Mouse (Mus musculus) cerebellum, adult 9-10 months (tissue): ENCODE measurements around the gene Tshz2.
"Not testable (repeated sequence)": the region's sequence is repeated elsewhere in the genome, so short reads cannot be mapped to it uniquely, and the experiment has no call there.

Experiments used
- DNase-seq: peaks from one replicate; pipeline ENCODE4 v3.0.0; 2022

Tshz2 gene

GRCm38 (mm10) chr2:169761726-169762125, 128.9 kb downstream of the Tshz2 start:
- no peak for DNase-seq

- no peak for DNase-seq
Measured at GRCm38 (mm10) chr2:169762301-169762700, 129.5 kb downstream of the Tshz2 start.

DNA sequence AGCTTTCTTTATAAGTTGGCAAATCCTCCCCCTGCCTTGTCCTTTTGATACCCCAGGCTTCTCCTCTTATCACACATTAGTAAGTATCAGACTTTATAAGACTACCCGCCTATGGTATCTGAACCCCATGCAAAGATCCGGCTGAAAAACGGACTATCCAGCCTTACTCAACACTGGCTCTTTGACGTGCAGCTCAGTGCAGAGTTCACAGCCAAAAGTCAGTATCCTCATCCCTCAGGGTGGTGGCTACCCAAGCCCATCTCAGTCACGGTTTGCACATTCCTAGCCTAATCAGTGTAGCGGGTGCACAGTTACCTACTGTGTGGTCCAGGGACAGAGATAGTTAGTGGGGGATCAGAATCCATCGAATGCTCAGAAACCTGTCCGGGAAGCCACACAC, 130.9 kb downstream of the Tshz2 start:
- no peak for DNase-seq

DNA sequence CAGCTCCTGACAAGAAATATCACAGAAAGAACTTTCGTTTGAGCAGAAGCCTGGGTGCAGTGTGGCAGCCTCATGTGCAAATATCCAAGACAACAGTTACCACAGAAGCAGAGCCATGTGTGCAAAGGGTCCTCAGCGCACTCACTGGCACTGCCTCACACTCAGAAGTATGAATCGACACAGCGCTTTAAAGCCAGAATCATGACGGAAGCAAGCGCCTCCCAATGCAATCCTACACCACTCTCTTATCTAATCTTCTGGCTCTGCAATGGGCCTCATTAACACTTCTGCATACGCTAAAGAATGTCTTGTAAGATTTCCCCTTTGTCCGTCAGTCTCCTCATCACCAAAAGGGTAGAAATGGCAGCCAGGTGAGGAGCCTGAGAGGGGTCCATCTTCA, 133.4 kb downstream of the Tshz2 start:
- DNase-seq, result no peak

DNA sequence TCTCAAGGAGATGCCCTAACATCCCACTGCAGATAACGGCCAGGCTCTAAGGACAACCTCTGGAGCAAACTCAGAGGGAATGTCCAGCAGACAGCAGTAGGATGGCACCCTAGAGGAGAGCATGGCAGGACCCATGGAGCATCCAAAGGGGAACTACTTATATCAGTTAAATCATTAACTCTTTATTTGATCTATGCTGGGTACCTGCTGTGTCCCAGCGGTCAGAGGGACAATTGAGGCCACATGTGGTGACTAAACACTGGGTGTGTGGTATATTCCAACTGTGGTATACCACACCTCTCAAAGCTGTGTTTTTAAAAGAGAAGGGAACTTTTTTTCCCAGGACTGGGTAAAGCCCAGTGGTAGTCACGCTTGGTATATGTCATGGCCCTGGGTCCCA, 134.5 kb downstream of the Tshz2 start:
- DNase-seq, result no peak

GRCm38 (mm10) chr2:169775078-169775477, 142.3 kb downstream of the Tshz2 start:
- DNase-seq, result no peak

DNA sequence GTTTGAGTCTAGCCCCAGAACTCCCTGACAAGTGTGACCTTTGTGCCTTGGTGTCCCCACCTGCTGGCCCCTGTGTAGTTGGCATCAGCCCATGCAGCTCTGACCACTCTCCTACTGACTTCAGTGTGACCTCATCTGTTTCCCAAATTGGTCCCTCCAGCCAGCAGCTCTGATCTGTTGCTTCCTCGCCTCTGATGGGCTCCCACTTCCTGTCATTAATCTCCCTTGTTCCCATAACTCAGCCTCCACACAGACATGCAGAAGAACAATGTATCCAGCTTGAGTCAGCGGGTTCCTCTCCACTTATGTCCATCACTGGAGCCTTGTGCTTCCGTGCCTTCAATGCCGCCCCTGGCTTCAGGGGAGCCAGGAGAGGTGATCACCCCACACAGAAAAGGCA, 144.4 kb downstream of the Tshz2 start:
- no peak for DNase-seq

DNA sequence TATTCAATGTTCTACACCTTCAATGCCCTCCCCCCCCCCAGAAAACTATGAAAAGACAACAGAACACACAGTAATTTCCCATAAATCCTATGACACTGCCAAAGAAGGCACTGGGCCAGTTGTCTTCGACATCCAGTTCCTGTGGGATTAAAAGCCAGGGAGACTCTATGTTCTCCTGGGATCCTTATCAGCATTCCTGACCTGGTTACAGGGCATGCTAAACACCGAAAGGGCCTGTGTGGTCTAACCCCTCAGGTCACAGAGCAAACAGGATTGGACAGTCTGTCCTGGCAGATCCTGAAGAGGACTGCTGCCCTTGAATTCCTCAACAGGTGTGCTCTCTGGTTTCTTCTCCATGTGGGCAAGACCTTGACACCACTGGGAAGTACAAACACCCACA, 145.0 kb downstream of the Tshz2 start:
- DNase-seq, result no peak

DNA sequence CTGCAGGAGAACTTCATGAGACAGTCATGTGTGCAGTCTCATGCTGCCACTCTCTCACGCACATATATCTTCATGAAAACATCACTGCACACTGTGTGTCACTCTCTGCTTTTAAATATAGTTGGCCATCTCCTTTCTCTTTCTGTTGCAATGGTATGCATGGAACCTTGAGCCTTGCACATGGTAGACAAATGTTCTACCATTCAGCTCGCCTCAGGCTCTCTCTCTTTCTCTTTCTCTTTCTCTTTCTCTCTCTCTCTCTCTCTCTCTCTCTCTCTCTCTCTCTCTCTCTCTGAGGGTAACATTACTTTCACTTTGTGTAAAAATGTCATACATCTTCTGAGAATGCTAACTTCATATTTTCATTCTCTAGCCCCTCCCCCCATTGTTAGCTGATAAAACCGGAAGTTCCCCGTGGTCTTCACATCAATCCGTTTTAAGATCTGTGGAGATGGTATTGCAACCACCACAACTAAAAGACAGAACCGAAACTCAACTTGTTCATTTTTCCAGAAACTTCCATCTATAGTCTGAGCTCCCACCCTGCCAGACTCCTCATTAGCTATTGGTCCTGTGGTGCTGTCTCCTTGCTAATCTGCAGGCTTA, 146.0 kb downstream of the Tshz2 start:
- DNase-seq, result no peak

DNA sequence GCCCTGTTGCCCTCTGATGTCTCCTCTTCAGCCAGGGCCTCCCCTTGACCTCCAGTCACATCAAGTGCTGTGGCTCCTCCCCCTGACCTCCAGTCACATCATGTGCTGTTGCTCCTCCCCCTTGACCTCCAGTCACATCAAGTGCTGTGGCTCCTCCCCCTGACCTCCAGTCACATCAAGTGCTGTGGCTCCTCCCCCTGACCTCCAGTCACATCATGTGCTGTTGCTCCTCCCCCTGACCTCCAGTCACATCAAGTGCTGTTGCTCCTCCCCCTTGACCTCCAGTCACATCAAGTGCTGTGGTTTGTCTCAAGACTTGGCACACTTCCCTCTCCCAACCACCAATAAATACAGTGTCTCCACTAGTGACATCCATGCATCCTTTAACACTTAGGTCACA, 148.9 kb downstream of the Tshz2 start:
- not testable (repeated sequence) for DNase-seq

DNA sequence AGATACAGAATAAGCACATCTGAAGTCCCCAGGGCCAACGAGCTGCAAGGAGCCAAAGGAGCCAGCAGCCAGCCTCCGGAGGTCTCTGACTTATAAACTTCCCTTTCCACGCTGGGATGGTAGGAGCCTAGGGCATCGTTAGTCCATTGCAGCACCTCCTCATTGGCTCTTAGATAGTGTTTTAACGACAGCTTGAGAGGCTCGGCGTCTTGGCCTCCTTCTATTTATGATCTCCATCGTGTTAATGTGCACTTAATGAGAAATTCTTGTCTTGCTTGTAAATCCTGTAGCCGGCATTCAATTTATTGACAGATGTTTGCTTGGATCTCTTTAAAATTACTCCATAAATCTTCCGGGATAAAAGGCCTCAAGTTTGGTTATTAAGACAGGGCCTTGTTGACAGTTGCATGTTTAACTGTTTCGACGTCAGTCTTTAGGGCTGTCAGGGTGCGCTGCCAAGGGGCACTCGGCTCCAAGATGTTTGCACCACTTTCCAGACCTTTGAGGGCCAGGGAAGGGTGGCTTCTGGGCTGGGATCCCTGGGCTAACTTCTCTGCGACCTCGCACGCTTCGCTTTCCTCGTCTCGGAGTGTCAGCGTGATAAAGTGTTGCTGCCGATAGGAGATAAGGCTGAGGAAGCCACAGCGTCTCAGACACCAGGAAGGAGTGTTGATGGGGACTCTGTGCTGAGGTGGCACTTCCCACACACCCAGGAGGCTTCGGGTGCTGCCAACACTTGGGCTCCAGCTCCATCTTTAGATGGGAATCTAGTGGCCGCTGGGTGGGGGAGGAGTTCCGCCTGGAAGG, 150.3 kb downstream of the Tshz2 start:
- no peak for DNase-seq

GRCm38 (mm10) chr2:169783681-169784033, 150.8 kb downstream of the Tshz2 start:
- no peak for DNase-seq

DNA sequence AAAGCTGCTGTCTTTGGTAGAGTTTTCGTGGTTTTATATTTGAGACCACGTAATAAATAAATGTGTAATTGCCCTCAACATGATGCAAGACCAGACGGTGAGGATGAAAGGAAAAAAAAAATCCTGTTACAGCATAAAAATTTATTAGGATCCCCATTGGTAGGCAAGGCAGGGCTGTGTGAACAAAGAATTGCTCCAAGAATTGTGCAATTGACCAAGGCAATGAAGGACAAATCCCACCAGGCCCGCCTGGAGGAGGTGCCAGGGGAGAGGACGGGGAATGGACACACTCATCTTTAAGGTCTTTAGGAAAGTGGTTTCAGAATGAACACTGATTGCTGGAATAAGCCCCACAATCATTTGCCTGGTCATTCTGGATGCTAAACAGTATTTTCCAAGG, 154.6 kb downstream of the Tshz2 start:
- no peak for DNase-seq

GRCm38 (mm10) chr2:169787906-169788305, 155.1 kb downstream of the Tshz2 start:
- DNase-seq, result no peak

DNA sequence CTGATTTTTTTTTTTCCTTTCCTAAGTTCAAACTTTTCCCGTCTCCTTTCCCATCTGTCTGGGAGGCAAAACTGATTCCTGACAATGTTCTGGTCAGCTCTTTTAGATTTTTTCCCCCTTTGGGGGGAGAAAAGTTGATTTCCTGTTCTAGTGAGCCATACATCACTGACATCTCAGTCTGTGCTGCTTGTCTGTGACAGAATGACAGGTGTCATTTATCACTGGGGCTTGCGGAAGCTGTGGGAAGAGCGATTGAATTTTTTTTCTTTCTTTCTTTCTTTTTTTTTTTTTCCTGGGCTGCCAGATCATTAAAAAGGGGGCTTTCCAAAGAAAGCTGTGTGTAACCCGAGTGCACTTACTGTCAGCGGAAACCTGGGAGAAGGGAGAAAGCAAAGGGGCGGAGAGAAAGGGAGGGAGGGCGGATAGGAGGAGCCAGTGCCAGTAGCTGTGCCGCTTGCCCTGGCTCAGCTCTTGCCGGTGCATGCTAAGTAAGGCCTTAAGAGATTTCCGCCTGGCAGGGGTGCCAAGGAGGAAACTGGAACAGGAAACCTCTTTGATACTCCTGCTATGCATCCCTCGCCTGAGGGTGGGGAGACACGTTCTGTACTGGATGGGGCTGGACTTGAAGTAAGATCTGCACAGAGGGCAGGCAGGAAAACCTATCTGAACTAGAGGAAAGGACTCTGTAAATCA, 157.8 kb downstream of the Tshz2 start:
- no peak for DNase-seq

- DNase-seq, result no peak
Measured at GRCm38 (mm10) chr2:169792706-169793105, 159.9 kb downstream of the Tshz2 start.

DNA sequence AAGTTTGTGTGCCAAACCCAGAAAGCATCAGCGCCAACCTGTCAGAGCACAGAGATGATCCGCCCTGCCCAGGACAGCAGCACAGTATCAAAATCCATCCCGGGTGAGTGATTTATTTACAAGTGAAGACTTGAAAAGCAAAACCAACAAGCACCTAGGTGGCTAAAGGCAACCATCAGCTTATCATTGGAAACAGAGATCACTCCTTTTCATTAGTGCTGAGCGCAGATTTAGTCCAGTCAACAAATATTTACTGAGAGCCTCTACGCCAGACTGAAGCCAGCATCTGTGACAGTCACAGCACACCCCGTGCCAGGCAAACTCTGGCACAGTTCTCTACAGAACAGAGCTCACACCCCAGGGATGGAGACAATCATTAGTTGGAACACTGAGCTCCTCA, 169.4 kb downstream of the Tshz2 start:
- DNase-seq, result no peak

DNA sequence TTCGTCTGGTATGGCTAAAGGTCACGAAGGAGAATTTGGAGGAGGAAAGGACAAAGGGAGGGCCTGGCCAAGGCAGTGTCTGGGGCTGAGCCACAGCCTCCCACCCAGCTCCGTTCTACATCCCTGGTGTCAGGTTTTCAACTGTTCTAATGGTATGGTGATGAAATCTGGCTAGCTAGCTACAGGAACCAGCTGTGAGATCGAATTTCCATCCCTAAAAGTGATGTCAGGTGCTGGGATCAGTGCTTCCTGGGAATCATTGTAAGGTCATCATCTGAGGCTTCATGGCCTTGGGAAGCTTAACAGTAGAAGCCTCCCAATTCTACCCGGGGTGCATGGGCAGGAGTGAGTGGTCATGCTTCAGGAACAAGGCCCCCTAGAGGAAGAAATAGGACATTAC, 171.6 kb downstream of the Tshz2 start:
- no peak for DNase-seq

DNA sequence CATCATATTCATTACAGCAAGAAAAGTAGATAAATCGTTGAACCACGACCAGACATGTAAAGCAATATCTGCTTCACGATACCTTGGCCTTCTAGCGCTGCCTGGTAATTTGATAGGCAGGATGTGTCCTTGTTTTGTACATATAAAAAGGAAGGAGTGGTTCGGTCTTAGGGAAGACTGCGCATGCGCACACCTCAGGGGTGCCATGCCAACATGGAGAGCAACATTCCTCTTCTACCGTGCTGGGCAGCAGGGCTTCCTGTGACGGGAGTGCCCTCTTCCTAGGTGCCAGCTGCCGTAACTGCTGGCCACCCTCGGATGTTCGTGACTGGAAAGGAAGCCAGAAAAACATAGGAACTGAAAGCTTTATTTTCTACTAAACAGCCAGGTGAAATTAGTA, 172.7 kb downstream of the Tshz2 start:
- no peak for DNase-seq

- no peak for DNase-seq
Measured at GRCm38 (mm10) chr2:169811589-169811988, 178.8 kb downstream of the Tshz2 start.

DNA sequence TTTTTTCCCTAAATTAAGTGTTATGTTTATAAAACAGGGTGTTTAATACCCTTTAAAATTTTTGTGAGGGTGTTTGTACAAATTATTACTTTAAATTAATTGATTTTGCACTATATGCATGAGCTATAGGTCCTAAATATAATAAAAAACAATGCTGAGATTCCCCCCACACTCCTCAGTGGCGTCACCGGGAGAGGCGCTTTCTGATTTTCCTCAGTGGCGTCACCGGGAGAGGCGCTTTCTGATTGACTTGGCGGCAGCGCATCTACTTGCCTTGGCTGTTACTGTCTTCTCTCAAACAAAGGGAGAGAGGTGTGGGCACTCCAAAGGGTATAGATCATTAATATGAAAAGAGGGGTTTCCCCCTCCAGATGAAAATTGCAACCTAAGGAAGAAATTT, 179.2 kb downstream of the Tshz2 start:
- no peak for DNase-seq

- no peak for DNase-seq
Measured at GRCm38 (mm10) chr2:169812940-169813339, 180.1 kb downstream of the Tshz2 start.

DNA sequence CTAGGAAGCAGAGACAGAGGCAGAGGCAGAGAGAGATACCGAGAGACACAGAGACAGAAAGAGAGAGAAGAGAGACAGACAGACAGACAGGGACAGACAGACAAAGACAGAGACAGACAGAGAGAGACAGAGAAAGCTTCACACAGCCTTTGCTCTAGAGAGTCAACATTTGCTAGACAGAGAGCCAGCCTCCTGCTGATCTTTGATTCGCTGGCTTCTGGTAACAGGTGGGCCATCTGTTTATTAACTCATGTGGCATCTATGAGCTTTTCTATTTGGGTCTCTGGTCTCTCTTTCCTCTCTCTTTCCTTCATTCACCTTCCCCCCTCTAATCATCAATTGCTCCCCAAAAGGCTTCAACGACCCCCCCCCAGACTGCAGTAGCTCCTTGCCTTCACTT, 181.5 kb downstream of the Tshz2 start:
- no peak for DNase-seq

DNA sequence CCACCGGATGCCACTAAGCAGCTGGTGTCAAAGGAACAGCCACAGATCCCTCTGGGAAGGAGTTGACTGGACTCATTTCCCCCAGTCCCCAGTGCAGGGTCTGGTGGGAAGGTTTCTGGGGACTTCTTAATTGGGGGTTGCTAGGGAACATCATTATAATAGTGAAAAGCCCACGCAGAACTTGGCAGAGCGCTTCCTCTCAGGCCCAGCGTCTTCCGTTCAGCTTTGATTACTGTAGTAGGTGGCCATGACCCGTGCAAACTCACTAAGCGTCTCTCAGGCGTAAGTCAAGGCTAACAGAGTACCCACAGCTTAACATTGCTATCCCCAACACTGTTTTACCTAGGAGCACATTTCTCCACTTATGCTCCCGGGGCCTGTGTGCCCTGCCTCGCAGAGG, 181.9 kb downstream of the Tshz2 start:
- no peak for DNase-seq
